Mouse (Mus musculus) heart, embryonic 13.5 days (tissue): Measurements from ENCODE around the gene Vasn. TPM values are rescaled to one million over a fixed set of nuclear protein-coding genes. Genes with fewer than 3 reads are reported as not detected.

ENCODE experiments used
- ATAC-seq: fragments of 200-750 bp; cut with Nextera tagmentation; 2 replicates; pipeline ENCODE4 v1.8.0; 2017; ENCODE audit warnings: moderate TSS enrichment; ENCODE audit not compliant: insufficient number of reproducible peaks, low FRiP score, low TSS enrichment; ENCODE audit errors: extremely low read depth
- H3K27ac ChIP-seq: fragments of 300-500 bp; sonication (generic); replicated peaks from 2 replicates; pipeline ENCODE4 v1.5.1; 2015; ENCODE audit warnings: moderate library complexity, mild to moderate bottlenecking, inconsistent platforms
- H3K27me3 ChIP-seq: fragments of 300-500 bp; sonication (generic); replicated peaks from 2 replicates; pipeline ENCODE4 v1.6.1; 2015; ENCODE audit warnings: mild to moderate bottlenecking, inconsistent platforms
- H3K36me3 ChIP-seq: fragments of 300-500 bp; sonication (generic); 2 replicates; pipeline ENCODE4 v1.6.1; 2015; ENCODE audit warnings: mild to moderate bottlenecking, inconsistent platforms
- H3K4me1 ChIP-seq: fragments of 300-500 bp; sonication (generic); 2 replicates; pipeline ENCODE4 v1.6.1; 2015; ENCODE audit warnings: inconsistent platforms
- H3K4me2 ChIP-seq: fragments of 300-500 bp; sonication (generic); 2 replicates; pipeline ENCODE4 v1.6.1; 2015; ENCODE audit warnings: inconsistent platforms, mild to moderate bottlenecking, moderate library complexity
- H3K4me3 ChIP-seq: fragments of 300-500 bp; sonication (generic); 2 replicates; pipeline ENCODE4 v1.5.1; 2015; ENCODE audit warnings: moderate library complexity, mild to moderate bottlenecking, inconsistent platforms
- H3K9ac ChIP-seq: fragments of 300-500 bp; sonication (generic); 2 replicates; pipeline ENCODE4 v1.6.1; 2015; ENCODE audit warnings: inconsistent platforms, mild to moderate bottlenecking, moderate library complexity
- H3K9me3 ChIP-seq: fragments of 300-500 bp; sonication (generic); 2 replicates; pipeline ENCODE4 v1.6.1; 2016; ENCODE audit warnings: inconsistent platforms
- WGBS: fragments of 180-500 bp; shearing (Covaris S2); methylation state at CpG from one replicate; pipeline ENCODE4 v1.1.7; 2015; ENCODE audit warnings: mixed read lengths; 5-methylcytosine and 5-hydroxymethylcytosine counted together
- polyA plus RNA-seq: library from polyadenylated mRNA; unstranded; fragments of >200 nt; fragmentation: Nextera tagmentation; extraction: Ambion mirVana; gene quantifications from 2 replicates; pipeline ENCODE4 v1.2.1, GENCODE M21; 2015

Vasn gene
- polyA plus RNA-seq, 1 experiment from 2014 or later, result 15.2 TPM

DNA sequence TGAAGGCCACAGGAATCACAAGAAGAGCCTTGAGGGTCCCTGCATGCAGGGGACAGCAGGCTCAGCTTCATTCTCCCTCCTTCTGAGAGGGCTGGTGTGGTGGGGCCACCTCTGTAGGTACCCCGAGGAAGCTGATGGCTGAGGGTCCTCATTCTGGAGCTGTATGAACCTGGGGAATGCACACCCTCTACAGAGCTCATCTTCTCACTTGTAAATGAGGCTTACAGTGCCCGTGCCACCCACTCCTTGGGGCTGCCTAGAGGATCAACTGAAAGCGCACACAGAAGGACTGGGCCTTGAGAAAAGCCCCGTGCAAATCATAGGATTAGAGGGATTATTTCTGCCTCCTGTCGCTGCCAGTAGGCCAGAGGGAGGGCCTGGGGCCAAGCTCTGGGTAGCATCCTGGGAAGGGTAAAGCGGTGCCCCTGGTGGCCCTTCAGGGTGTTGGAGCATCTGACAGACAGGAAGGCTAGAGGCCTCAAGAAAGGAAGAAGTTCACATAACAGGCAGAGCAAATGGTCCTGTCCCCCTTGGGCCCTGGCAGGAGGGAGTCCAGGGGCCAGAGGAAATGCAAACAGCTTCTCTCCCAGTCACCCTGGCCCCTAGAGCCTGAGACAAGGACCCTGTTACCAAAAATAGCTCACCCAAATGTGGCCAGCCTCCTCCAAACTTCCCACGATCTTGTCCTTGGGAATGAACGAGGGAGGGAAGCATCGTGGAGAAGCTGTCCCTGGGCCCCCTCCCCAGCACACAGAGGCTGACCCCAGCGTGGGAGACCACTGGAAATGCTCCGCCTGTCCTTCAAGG, 16.2 kb downstream of the Vasn start:
- H3K36me3 ChIP-seq, result peaks cover 57% of the 10 kb centered on the region
- peaks cover 85% of the 10 kb centered on the region for H3K4me1 ChIP-seq
- peak overlapping the region; percentile 65 for H3K9ac ChIP-seq
- no peaks in the 10 kb centered on the region for H3K9me3 ChIP-seq
- 0 out of 2 replicates have a peak overlapping the region, but pooled peaks have one; percentile 12 for H3K4me2 ChIP-seq
- H3K4me3 ChIP-seq, result no peak overlapping the region
- no peaks in the 10 kb centered on the region for H3K27me3 ChIP-seq
- ATAC-seq, result no peak
- H3K27ac ChIP-seq, result peak overlapping the region; percentile 88
- 14% methylated on average over 11 of the region's 11 CpGs for WGBS

DNA sequence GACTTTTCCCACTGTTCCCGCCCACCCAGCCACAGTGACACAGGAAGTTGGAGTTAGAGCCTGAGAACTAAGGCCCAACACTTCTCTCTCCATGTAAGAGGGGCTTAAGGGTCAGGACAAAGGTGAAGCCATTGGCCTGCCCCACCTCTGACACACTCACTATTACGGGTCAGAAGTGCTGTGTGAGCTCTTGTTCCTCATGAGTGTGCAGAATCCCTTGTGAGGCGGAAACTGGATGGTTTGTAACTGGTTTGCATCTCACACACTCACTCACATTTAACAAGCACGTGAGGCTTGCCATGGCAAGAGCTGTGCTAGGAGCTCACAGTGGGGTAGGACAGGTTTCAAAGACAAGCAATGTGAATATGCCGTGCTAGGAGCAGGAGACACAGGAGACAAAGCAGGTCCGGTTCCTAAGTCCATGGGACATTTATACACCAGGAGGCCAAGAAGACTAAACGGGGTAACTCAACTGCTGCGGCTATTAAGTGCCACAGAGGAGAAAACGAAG, 16.9 kb downstream of the Vasn start:
- 40% methylated on average over 9 of the region's 9 CpGs for WGBS
- Histone ChIP-seq H3K27ac (peak overlapping the region; percentile 88), H3K4me1 (peaks cover 78% of the 10 kb centered on the region)

DNA sequence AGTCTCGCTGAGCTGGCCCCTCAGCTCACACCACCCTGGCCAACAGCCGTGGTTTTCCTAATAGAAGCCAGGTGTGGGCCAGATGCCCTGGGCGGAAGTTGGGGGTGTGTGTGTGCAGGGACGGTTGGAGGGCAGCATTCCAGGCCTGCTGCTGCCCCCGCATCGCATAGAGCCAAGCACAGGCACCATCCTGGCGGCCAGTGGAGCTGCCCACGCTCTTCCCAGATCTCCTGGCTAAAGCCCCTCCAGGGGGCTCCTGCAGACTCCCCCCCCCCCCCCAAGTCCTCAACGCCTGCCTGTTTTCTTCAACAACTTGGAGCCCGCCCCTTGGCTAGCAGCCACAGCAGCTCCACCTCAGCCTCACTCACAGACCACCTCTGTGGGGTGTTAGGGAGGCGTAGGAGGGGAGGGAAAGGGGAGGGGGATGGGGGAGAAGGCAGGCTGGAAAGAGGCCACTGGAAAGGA, 19.1 kb downstream of the Vasn start:
- Histone ChIP-seq H3K9me3 (no peaks in the 10 kb centered on the region), H3K36me3 (peaks cover 46% of the 10 kb centered on the region), H3K27ac (peak overlapping the region; percentile 81), H3K4me1 (peaks cover 61% of the 10 kb centered on the region), H3K27me3 (no peaks in the 10 kb centered on the region), H3K4me3 (no peak overlapping the region), H3K4me2 (peak overlapping the region; percentile 39; the same call in 1 of the 2 replicates), H3K9ac (peak overlapping the region; percentile 70)
- 17% methylated on average over 11 of the region's 11 CpGs for WGBS
- ATAC-seq, result peak; percentile 60; the same call in 1 of the 2 replicates

More for the DNA sequence above, 16.9 kb downstream of the Vasn start:
- ATAC-seq, result no peak
- H3K27me3 ChIP-seq, result no peaks in the 10 kb centered on the region
- peak overlapping the region; percentile 65 for H3K9ac ChIP-seq
- H3K4me2 ChIP-seq, result 0 out of 2 replicates have a peak overlapping the region, but pooled peaks have one; percentile 12
- peaks cover 57% of the 10 kb centered on the region for H3K36me3 ChIP-seq
- no peak overlapping the region for H3K4me3 ChIP-seq
- H3K9me3 ChIP-seq, result no peaks in the 10 kb centered on the region

DNA sequence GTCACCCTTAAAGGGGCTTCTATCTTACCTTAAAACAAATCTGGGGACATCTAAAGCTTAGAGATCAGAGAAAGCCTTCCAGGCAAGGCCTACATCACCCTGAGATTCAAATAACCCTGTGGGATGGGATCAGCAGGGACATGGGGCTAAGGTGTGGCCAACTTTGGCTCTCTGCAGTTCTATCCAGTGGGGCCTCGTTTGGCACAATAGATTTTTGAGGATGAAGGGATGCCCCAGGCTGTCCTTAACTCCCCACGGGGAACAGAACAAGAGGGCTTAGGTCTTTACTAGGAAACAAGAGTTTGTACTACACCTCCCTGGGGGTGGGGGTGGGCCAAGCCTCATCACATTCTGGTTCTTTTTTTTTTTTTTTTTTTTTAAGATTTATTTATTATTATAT, 19.6 kb downstream of the Vasn start:
- peak overlapping the region; percentile 81 for H3K27ac ChIP-seq

DNA sequence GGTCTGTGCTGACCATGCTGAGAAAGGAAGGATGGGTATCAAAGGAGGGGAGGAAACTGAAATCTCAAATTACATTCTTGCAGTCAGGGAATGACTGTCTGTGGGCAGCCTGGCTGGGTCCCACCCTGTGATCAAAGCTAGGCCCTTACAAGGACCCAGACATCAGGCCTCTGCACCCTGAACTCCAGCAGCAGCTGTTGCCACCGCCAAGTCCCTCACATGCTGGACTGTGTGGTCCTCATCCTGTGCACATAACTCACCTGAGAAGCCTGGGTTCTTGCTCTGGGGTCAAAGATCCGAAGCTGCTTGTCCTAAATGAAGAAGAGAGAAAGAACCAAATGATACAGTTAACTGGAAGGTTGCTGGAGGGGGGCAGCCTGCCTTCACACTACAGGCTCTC, 21.9 kb downstream of the Vasn start:
- no peak overlapping the region for H3K4me2 ChIP-seq
- 61% methylated on average over 2 of the region's 2 CpGs for WGBS
- no peak overlapping the region for H3K9ac ChIP-seq
- no peaks in the 10 kb centered on the region for H3K27me3 ChIP-seq
- no peak overlapping the region for H3K27ac ChIP-seq
- ATAC-seq, result no peak
- H3K9me3 ChIP-seq, result no peaks in the 10 kb centered on the region
- peaks cover 57% of the 10 kb centered on the region for H3K36me3 ChIP-seq
- peaks cover 33% of the 10 kb centered on the region for H3K4me1 ChIP-seq
- no peak overlapping the region for H3K4me3 ChIP-seq

More for the DNA sequence above, 19.6 kb downstream of the Vasn start:
- Histone ChIP-seq H3K4me3 (no peak overlapping the region), H3K9me3 (no peaks in the 10 kb centered on the region), H3K9ac (peak overlapping the region; percentile 70), H3K27me3 (no peaks in the 10 kb centered on the region), H3K4me2 (peak overlapping the region; percentile 39; the same call in 1 of the 2 replicates), H3K36me3 (peaks cover 46% of the 10 kb centered on the region), H3K4me1 (peaks cover 56% of the 10 kb centered on the region)
- whole genome bisulfite sequencing, result 29% methylated on average over 2 of the region's 2 CpGs
- no peak for ATAC-seq

DNA sequence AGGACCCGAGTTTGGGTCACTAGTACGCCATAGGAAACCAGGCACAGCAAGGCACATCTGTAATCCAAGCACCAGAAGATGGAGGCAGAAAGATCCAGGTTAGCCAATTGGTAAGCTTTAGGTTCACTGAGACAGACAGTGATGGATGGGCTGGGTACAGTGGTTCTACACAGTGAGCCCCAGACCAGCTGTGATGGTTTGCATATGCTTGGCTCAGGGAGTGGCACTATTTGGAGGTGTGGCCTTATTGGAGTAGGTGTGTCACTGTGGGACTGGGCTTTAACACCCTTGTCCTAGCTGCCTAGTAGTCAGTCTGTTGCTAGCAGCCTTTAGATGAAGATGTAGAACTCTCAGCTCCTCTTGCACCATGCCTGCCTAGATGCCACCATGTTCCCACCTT, 24.1 kb downstream of the Vasn start:
- no peak for ATAC-seq
- Histone ChIP-seq H3K4me3 (no peak overlapping the region), H3K9me3 (no peaks in the 10 kb centered on the region), H3K36me3 (peaks cover 72% of the 10 kb centered on the region), H3K27ac (no peak overlapping the region), H3K9ac (no peak overlapping the region), H3K4me1 (peaks cover 15% of the 10 kb centered on the region), H3K4me2 (no peak overlapping the region), H3K27me3 (no peaks in the 10 kb centered on the region)
- 70% methylated on average over 2 of the region's 2 CpGs for WGBS

DNA sequence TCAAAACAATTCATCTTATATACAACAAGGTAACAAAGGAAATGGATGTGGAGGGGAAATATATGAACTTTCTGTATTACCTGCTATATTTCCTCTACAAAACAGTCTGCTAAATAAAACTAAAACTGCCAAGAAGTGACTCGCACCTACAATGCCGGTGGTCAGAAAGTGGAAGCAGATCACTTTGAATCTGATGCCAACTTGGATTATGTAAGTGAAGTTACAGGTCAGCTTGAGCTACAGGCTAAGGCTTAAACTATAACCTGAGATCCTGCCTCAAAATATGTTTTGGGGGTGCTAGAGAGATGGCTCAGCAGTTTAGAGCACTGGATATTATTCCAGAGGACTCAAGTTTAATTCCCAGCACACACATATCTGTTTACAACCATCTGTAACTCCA, 26.0 kb downstream of the Vasn start:
- Histone ChIP-seq H3K27me3 (no peaks in the 10 kb centered on the region), H3K4me3 (no peak overlapping the region), H3K27ac (no peak overlapping the region), H3K9me3 (no peaks in the 10 kb centered on the region), H3K4me2 (no peak overlapping the region), H3K9ac (no peak overlapping the region), H3K36me3 (peaks cover 84% of the 10 kb centered on the region), H3K4me1 (peaks cover 3% of the 10 kb centered on the region)
- WGBS, result 83% methylated on average over 2 of the region's 2 CpGs
- ATAC-seq, result no peak

DNA sequence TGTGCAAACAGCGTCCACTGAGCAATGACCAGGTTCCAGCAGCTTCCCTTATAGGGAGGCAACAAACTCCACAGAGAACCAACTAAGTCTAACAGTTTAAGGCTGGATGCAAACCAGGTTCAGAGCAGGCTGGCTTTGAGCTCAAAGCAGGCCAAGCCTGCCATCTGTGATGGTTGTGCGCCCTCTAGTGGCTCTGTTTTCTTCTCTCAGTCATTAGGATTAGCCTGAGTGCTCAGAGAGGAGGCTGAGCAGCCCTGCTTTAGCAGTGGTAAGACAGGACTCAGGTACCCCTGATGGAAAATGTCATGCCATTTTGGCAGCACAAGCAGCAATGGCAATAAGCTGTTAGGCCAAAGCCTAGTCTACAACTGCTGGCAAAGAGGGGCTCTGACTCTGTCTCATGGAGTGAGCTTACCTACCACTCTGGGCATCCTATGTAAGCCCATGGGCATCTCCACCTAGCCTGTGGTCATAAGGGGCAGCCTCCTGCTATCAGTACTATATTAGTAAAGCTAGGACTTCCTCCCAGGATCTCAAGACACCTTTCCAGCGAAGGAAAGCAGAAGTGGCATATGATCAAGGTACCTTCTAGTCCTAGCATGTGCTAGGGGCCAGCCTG, 27.6 kb downstream of the Vasn start:
- Histone ChIP-seq H3K27ac (no peak overlapping the region), H3K27me3 (no peaks in the 10 kb centered on the region), H3K4me1 (peaks cover 3% of the 10 kb centered on the region), H3K36me3 (peaks cover 76% of the 10 kb centered on the region), H3K9ac (no peak overlapping the region), H3K9me3 (no peaks in the 10 kb centered on the region), H3K4me2 (no peak overlapping the region), H3K4me3 (no peak overlapping the region)
- 26% methylated on average over 3 of the region's 3 CpGs for WGBS
- no peak for ATAC-seq

DNA sequence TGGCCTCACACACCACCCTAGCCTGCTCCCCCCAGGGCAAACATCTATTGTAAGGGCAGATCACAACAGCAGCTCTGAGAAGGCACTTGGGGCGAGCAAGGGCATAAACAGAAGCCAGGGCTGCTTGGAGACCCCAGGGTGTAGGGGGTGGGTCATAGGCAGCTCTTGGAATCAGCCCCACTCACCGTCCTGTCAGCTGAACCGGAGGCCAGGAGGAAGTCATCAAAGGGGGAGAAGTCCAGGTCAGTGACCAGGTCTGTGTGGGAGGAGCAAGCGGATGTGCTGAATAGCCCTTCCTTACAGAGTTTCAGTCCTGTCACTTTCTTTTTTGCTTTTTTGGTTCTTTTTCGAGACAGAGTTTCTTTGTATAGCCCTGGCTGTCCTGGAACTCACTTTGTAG, 30.6 kb downstream of the Vasn start:
- no peak for ATAC-seq
- WGBS, result 67% methylated on average over 5 of the region's 5 CpGs
- Histone ChIP-seq H3K4me2 (no peak overlapping the region), H3K36me3 (peaks cover 84% of the 10 kb centered on the region), H3K4me1 (no peaks in the 10 kb centered on the region), H3K27me3 (no peaks in the 10 kb centered on the region), H3K27ac (no peak overlapping the region), H3K9ac (no peak overlapping the region), H3K9me3 (no peaks in the 10 kb centered on the region), H3K4me3 (no peak overlapping the region)

DNA sequence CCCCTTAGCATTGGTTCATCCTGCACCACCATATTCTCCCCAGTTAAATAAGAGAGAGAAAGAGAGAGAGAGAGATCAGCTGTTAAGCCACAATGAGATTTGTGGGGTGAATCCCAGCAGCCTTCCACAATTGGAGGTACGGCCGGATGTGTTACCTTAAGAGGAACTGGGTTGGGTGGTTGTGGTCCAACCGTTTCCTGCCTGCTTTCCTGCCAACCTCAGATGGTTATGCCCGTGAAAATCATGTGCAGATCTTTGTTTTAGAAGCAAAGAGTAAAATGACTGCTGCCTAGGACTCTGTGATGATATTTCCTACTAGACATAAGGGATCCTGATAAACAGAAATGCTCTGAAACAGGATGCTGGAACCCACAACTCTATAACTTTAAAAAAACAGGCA, 34.4 kb downstream of the Vasn start:
- H3K36me3 ChIP-seq, result peaks cover 60% of the 10 kb centered on the region
- no peaks in the 10 kb centered on the region for H3K9me3 ChIP-seq
- H3K27ac ChIP-seq, result no peak overlapping the region
- peaks cover 14% of the 10 kb centered on the region for H3K4me1 ChIP-seq
- ATAC-seq, result no peak
- no peak overlapping the region for H3K4me2 ChIP-seq
- no peak overlapping the region for H3K9ac ChIP-seq
- no peaks in the 10 kb centered on the region for H3K27me3 ChIP-seq
- H3K4me3 ChIP-seq, result no peak overlapping the region
- 86% methylated on average over 4 of the region's 4 CpGs for WGBS

DNA sequence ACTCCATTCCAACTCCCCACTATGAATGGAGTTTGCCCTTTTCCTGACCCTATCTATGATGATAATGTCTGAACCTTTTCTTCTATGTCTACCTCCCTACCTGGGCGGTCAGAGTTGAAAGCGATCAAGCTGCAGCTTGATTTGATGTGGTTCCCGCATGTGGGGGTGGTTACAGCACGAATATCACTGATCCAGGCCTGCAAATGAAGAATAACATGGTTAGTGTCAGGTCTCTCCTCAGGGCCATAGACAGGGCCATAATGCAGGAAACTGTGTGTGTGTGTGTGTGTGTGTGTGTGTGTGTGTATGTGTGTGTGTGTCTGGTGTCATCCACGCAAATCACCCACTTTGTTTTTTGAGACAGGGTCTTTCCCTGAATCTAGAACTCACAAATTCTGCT, 37.1 kb downstream of the Vasn start:
- no peak overlapping the region for H3K27ac ChIP-seq
- H3K4me2 ChIP-seq, result no peak overlapping the region
- no peak overlapping the region for H3K9ac ChIP-seq
- H3K4me3 ChIP-seq, result no peak overlapping the region
- no peak for ATAC-seq
- H3K4me1 ChIP-seq, result peaks cover 17% of the 10 kb centered on the region
- H3K9me3 ChIP-seq, result no peaks in the 10 kb centered on the region
- no peaks in the 10 kb centered on the region for H3K27me3 ChIP-seq
- H3K36me3 ChIP-seq, result peaks cover 40% of the 10 kb centered on the region
- 90% methylated on average over 5 of the region's 5 CpGs for WGBS
